Mouse (Mus musculus): ENCODE measurements around the gene Rrh.

DNA sequence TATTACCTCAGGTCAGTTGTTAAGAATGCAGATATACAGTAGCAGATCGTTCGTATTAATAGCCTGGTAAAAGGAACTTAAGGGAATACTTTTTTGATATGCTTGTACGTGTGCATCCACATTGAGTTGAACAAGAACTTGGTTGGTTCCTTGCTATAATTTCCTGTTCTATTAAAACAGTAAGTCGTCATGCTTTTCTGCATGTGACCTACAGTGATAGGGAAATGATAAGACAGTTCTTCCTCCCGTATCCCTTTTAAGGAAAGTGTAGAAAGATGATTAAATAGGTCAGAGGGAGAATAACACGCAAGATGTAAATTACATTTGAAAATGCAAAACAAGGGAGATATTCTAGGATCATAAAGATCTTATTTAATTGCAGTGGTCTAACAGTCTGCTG lies 14.6 kb upstream of the Rrh start:
- TF ChIP-seq CTCF (IDR thresholded peaks at IDR 0.05; ENCODE audit: insufficient read depth, low read depth, low read length), result no peak
- TF ChIP-seq POLR2A (IDR thresholded peaks at IDR 0.05; ENCODE audit: insufficient read depth, low read depth, low read length), result no peak

Measured in olfactory bulb, adult 2 months (tissue).